Mouse (Mus musculus): Measurements from ENCODE around the gene Phkb. TPM values are rescaled to one million over a fixed set of nuclear protein-coding genes. Genes with fewer than 3 reads are reported as not detected.
A peak's percentile ranks its signal among the peaks of the same experiment; 100 is the strongest.

Gene Phkb
- total and polyA plus RNA-seq, 3 experiments, result 14.1 to 18.6 TPM; not detected in 1

GRCm38 (mm10) chr8:85897636-85898035, 56.9 kb downstream of the Phkb start:
- peaks cover 1 to 4% of the 10 kb centered on the region in 2 experiments for H3K36me3 ChIP-seq (ENCODE audit: control insufficient read depth in 1 of 2, insufficient read depth in 2 of 2, low read length in 2 of 2)
- peak; percentile 54 for DNase-seq (ENCODE audit: low read depth, low spot score)

DNA sequence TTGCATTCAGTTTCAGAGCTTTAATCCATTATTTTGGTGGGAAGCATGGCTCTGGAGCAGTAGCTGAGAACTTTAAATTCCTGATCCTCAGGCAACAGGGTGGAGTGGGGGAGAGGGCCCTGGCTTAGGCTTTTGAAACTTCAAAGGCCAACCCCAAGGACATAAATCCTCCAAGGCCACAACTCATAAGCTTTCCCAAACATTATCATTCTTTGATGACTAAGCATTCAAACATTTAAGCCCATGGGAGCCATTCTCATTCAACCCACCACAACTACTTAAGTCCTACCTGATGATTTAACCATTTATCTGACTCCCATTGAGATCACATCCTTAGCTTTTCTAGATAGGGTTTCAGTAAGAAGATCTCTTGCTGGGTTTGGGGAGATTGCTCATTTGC, 84.2 kb downstream of the Phkb start:
- Histone ChIP-seq H3K36me3 (ENCODE audit: control insufficient read depth in 1 of 2, insufficient read depth in 2 of 2, low read length in 2 of 2) (peaks cover 0 to 3% of the 10 kb centered on the region in 2 experiments; a peak in 1 of 4 replicates), H3K9me3 (replicated peaks; ENCODE audit: insufficient read depth, low read length) (no peaks in the 10 kb centered on the region), H3K27me3 (ENCODE audit: control insufficient read depth in 1 of 2, insufficient read depth in 2 of 2, low read length in 2 of 2) (no peaks in the 10 kb centered on the region), H3K4me3 (ENCODE audit: control insufficient read depth in 1 of 2, insufficient read depth in 1 of 2, low read depth in 2 of 2, low read length in 2 of 2) (no peak overlapping the region), H3K27ac (ENCODE audit: control insufficient read depth, low read depth, low read length) (no peak overlapping the region), H3K9ac (ENCODE audit: control insufficient read depth, low read depth, low read length, poor library complexity, severe bottlenecking) (no peak overlapping the region), H3K4me1 (ENCODE audit: control insufficient read depth in 1 of 2, insufficient read depth in 2 of 2, low read length in 2 of 2) (no peaks in the 10 kb centered on the region), H3K79me2 (ENCODE audit: control insufficient read depth, insufficient read depth, low read length, poor library complexity) (no peaks in the 10 kb centered on the region)
- TF ChIP-seq CHD1 (IDR thresholded peaks at IDR 0.05; ENCODE audit: low read depth, low read length) (no peak), KAT2A (conservative IDR thresholded peaks at IDR 0.05; ENCODE audit: low read depth, low read length) (no peak), MAZ (IDR thresholded peaks at IDR 0.05; ENCODE audit: low read depth, low read length) (no peak)
- DNase-seq (ENCODE audit: low read depth, low spot score), result no peak

More at GRCm38 (mm10) chr8:85897636-85898035, 56.9 kb downstream of the Phkb start:
- Histone ChIP-seq H3K79me2 (ENCODE audit: control insufficient read depth, insufficient read depth, low read length, poor library complexity) (no peaks in the 10 kb centered on the region), H3K4me3 (ENCODE audit: control insufficient read depth in 1 of 2, insufficient read depth in 1 of 2, low read depth in 2 of 2, low read length in 2 of 2) (no peak overlapping the region), H3K27ac (ENCODE audit: control insufficient read depth, low read depth, low read length) (no peak overlapping the region), H3K9ac (ENCODE audit: control insufficient read depth, low read depth, low read length, poor library complexity, severe bottlenecking) (no peak overlapping the region), H3K27me3 (ENCODE audit: control insufficient read depth in 1 of 2, insufficient read depth in 2 of 2, low read length in 2 of 2) (no peaks in the 10 kb centered on the region), H3K9me3 (replicated peaks; ENCODE audit: insufficient read depth, low read length) (no peaks in the 10 kb centered on the region), H3K4me1 (ENCODE audit: control insufficient read depth in 1 of 2, insufficient read depth in 2 of 2, low read length in 2 of 2) (peaks cover 0 to 2% of the 10 kb centered on the region in 2 experiments; a peak in 1 of 4 replicates)
- TF ChIP-seq MAZ (IDR thresholded peaks at IDR 0.05; ENCODE audit: low read depth, low read length) (no peak), E2F4 (IDR thresholded peaks at IDR 0.05; ENCODE audit: borderline replicate concordance, low read depth, low read length) (no peak), USF2 (IDR thresholded peaks at IDR 0.05; ENCODE audit: borderline replicate concordance in 1 of 2, insufficient read depth in 1 of 2, low read depth in 1 of 2, low read length in 2 of 2) (no peak), HCFC1 (IDR thresholded peaks at IDR 0.05; ENCODE audit: low read depth, low read length) (no peak), MYC (IDR thresholded peaks at IDR 0.05; ENCODE audit: low read depth, low read length) (no peak), CHD2 (IDR thresholded peaks at IDR 0.05; ENCODE audit: low read length) (no peak), RCOR1 (IDR thresholded peaks at IDR 0.05; ENCODE audit: low read depth, low read length) (peak; percentile 61), GATA1 (IDR thresholded peaks at IDR 0.05; ENCODE audit: low read depth, low read length) (peak; percentile 51; the same call in 1 of the 2 replicates), USF1 (IDR thresholded peaks at IDR 0.05; ENCODE audit: low read depth, low read length) (no peak), KAT2A (conservative IDR thresholded peaks at IDR 0.05; ENCODE audit: low read depth, low read length) (no peak), ZC3H11A (IDR thresholded peaks at IDR 0.05; ENCODE audit: low read depth, low read length) (no peak), POLR2AphosphoS5 (IDR thresholded peaks at IDR 0.05; ENCODE audit: borderline replicate concordance, low read depth, low read length) (no peak), NELFE (IDR thresholded peaks at IDR 0.05; ENCODE audit: low read depth, low read length) (no peak), CTCF (IDR thresholded peaks at IDR 0.05 in 2 of 3, conservative IDR thresholded peaks at IDR 0.05 in 1 of 3; ENCODE audit: control insufficient read depth in 1 of 3, insufficient read depth in 1 of 3, low read depth in 2 of 3, low read length in 3 of 3, poor library complexity in 1 of 3, severe bottlenecking in 1 of 3) (no peak), TBP (IDR thresholded peaks at IDR 0.05; ENCODE audit: low read depth, low read length) (no peak), POLR2A (IDR thresholded peaks at IDR 0.05; ENCODE audit: control insufficient read depth in 1 of 2, insufficient read depth in 1 of 2, low read depth in 1 of 2, low read length in 2 of 2, poor library complexity in 1 of 2) (no peak), NRF1 (IDR thresholded peaks at IDR 0.05; ENCODE audit: insufficient read depth, low read depth, low read length, poor library complexity, severe bottlenecking) (peak; percentile 38; the same call in 1 of the 2 replicates), TCF12 (IDR thresholded peaks at IDR 0.05; ENCODE audit: low read depth, low read length) (peak; percentile 35; the same call in 1 of the 2 replicates), ZMIZ1 (IDR thresholded peaks at IDR 0.05; ENCODE audit: low read depth, low read length) (no peak), EP300 (IDR thresholded peaks at IDR 0.05; ENCODE audit: low read depth in 1 of 2, low read length in 2 of 2) (peak; percentile 28 to 31; a peak in 2 of 4 replicates)

All from MEL (cell line).